Mouse (Mus musculus): Measurements from ENCODE around the gene Dusp27. TPM values are rescaled to one million over a fixed set of nuclear protein-coding genes. Genes with fewer than 3 reads are reported as not detected.
A peak's percentile ranks its signal among the peaks of the same experiment; 100 is the strongest.

Gene Dusp27
- 3.6 and 4.7 TPM in 2 replicates for polyA plus RNA-seq (2014; fragmentation: Nextera tagmentation; extraction: Ambion mirVana)

GRCm38 (mm10) chr1:166127719-166128118 lies at the start of gene Dusp27:
Gene Dusp27, minus strand, starts transcription at chr1:166127922.
- ATAC-seq (ENCODE audit: insufficient read depth, low FRiP score, low TSS enrichment): no peak
- peak within 1 kb of the TSS; percentile 14; the same call in 1 of the 2 replicates for H3K4me2 ChIP-seq (ENCODE audit: low read depth)
- no peaks in the 10 kb centered on the region for H3K27me3 ChIP-seq (ENCODE audit: control insufficient read depth, insufficient read depth, low read length)
- no peak within 1 kb of the TSS for H3K27ac ChIP-seq (ENCODE audit: low read depth, low read length)
- no peaks in the 10 kb centered on the region for H3K9me3 ChIP-seq (ENCODE audit: control insufficient read depth, low read length)
- WGBS: 57% methylated on average over 4 of the region's 4 CpGs
- H3K4me3 ChIP-seq (ENCODE audit: low read depth, low read length): no peak within 1 kb of the TSS
- peaks cover 12% of the 10 kb centered on the region for H3K4me1 ChIP-seq (ENCODE audit: control insufficient read depth, insufficient read depth, low read length)
- no peaks in the 10 kb centered on the region for H3K36me3 ChIP-seq (ENCODE audit: control insufficient read depth, insufficient read depth, low read length)
- no peak within 1 kb of the TSS for H3K9ac ChIP-seq (ENCODE audit: low read length)
- no peak for DNase-seq (ENCODE audit: low spot score)

GRCm38 (mm10) chr1:166173621-166174020 lies 45.9 kb upstream of the Dusp27 start:
- WGBS: 67% methylated on average over 9 of the region's 9 CpGs
- H3K4me3 ChIP-seq (ENCODE audit: low read depth, low read length): no peak overlapping the region
- H3K27ac ChIP-seq (ENCODE audit: low read depth, low read length): no peak overlapping the region
- ATAC-seq (ENCODE audit: insufficient read depth, low FRiP score, low TSS enrichment): no peak
- H3K36me3 ChIP-seq (ENCODE audit: control insufficient read depth, insufficient read depth, low read length): no peaks in the 10 kb centered on the region
- no peak overlapping the region for H3K4me2 ChIP-seq (ENCODE audit: low read depth)
- H3K9ac ChIP-seq (ENCODE audit: low read length): no peak overlapping the region
- H3K27me3 ChIP-seq (ENCODE audit: control insufficient read depth, insufficient read depth, low read length): no peaks in the 10 kb centered on the region
- H3K9me3 ChIP-seq (ENCODE audit: control insufficient read depth, low read length): no peaks in the 10 kb centered on the region
- DNase-seq (ENCODE audit: low spot score): no peak
- H3K4me1 ChIP-seq (ENCODE audit: control insufficient read depth, insufficient read depth, low read length): no peaks in the 10 kb centered on the region

DNA sequence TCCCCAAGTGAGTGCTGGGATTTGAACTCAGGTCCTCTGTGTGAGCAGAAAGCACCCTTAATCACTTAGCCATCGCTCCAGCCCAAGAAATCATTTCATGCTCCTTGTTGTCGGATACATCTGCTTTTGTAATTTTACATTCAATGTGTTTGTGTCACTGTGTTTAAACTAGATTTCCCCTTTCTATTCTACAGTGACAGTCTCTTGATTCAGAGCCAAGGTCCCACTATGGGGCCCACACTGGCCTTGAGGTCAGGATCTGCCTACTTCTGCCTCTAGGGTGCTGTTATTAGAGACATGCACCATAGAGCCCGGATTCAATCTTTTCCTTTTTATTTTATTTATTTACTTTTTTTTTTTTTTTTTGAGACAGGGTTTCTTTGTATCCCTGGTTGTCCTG lies 45.3 kb upstream of the Dusp27 start:
- 81% methylated on average over 3 of the region's 3 CpGs for WGBS
- Histone ChIP-seq H3K27me3 (ENCODE audit: control insufficient read depth, insufficient read depth, low read length) (no peaks in the 10 kb centered on the region), H3K36me3 (ENCODE audit: control insufficient read depth, insufficient read depth, low read length) (no peaks in the 10 kb centered on the region), H3K9ac (ENCODE audit: low read length) (no peak overlapping the region), H3K9me3 (ENCODE audit: control insufficient read depth, low read length) (no peaks in the 10 kb centered on the region), H3K27ac (ENCODE audit: low read depth, low read length) (no peak overlapping the region), H3K4me1 (ENCODE audit: control insufficient read depth, insufficient read depth, low read length) (no peaks in the 10 kb centered on the region), H3K4me2 (ENCODE audit: low read depth) (no peak overlapping the region), H3K4me3 (ENCODE audit: low read depth, low read length) (no peak overlapping the region)
- DNase-seq (ENCODE audit: low spot score) (no peak), ATAC-seq (ENCODE audit: insufficient read depth, low FRiP score, low TSS enrichment) (no peak)

GRCm38 (mm10) chr1:166170852-166171251 lies 43.1 kb upstream of the Dusp27 start:
- Histone ChIP-seq H3K4me2 (ENCODE audit: low read depth) (no peak overlapping the region), H3K4me3 (ENCODE audit: low read depth, low read length) (no peak overlapping the region), H3K9me3 (ENCODE audit: control insufficient read depth, low read length) (no peaks in the 10 kb centered on the region), H3K27ac (ENCODE audit: low read depth, low read length) (no peak overlapping the region), H3K4me1 (ENCODE audit: control insufficient read depth, insufficient read depth, low read length) (no peaks in the 10 kb centered on the region), H3K36me3 (ENCODE audit: control insufficient read depth, insufficient read depth, low read length) (no peaks in the 10 kb centered on the region), H3K9ac (ENCODE audit: low read length) (no peak overlapping the region), H3K27me3 (ENCODE audit: control insufficient read depth, insufficient read depth, low read length) (no peaks in the 10 kb centered on the region)
- no peak for ATAC-seq (ENCODE audit: insufficient read depth, low FRiP score, low TSS enrichment)
- DNase-seq (ENCODE audit: low spot score): no peak
- 91% methylated on average over 12 of the region's 12 CpGs for WGBS

DNA sequence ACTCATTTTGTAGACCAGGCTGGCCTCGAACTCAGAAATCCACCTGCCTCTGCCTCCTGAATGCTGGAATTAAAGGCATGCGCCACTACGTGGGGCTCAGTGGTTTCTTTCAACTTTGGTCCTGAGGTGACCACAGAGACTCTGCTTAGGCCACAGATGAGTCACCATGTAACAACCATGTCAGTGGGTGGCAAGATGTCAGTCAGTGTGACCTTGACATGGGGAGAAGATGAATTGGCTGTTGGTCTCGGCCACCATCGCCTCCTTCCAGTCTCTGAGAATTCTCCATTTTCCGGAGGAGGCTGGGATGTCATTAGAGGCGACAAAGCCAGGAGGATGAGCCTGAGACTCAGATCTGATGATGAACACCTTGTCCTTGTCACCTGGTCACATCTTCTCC lies 42.0 kb upstream of the Dusp27 start:
- no peaks in the 10 kb centered on the region for H3K27me3 ChIP-seq (ENCODE audit: control insufficient read depth, insufficient read depth, low read length)
- WGBS: 85% methylated on average over 7 of the region's 7 CpGs
- H3K36me3 ChIP-seq (ENCODE audit: control insufficient read depth, insufficient read depth, low read length): no peaks in the 10 kb centered on the region
- no peaks in the 10 kb centered on the region for H3K9me3 ChIP-seq (ENCODE audit: control insufficient read depth, low read length)
- H3K27ac ChIP-seq (ENCODE audit: low read depth, low read length): no peak overlapping the region
- no peaks in the 10 kb centered on the region for H3K4me1 ChIP-seq (ENCODE audit: control insufficient read depth, insufficient read depth, low read length)
- H3K4me2 ChIP-seq (ENCODE audit: low read depth): no peak overlapping the region
- DNase-seq (ENCODE audit: low spot score): no peak
- H3K4me3 ChIP-seq (ENCODE audit: low read depth, low read length): no peak overlapping the region
- H3K9ac ChIP-seq (ENCODE audit: low read length): no peak overlapping the region
- no peak for ATAC-seq (ENCODE audit: insufficient read depth, low FRiP score, low TSS enrichment)

- H3K4me3 ChIP-seq (ENCODE audit: low read depth, low read length): no peak overlapping the region
- no peak overlapping the region for H3K9ac ChIP-seq (ENCODE audit: low read length)
- no peaks in the 10 kb centered on the region for H3K27me3 ChIP-seq (ENCODE audit: control insufficient read depth, insufficient read depth, low read length)
- no peak overlapping the region for H3K4me2 ChIP-seq (ENCODE audit: low read depth)
- no peak overlapping the region for H3K27ac ChIP-seq (ENCODE audit: low read depth, low read length)
- H3K4me1 ChIP-seq (ENCODE audit: control insufficient read depth, insufficient read depth, low read length): no peaks in the 10 kb centered on the region
- no peaks in the 10 kb centered on the region for H3K9me3 ChIP-seq (ENCODE audit: control insufficient read depth, low read length)
- H3K36me3 ChIP-seq (ENCODE audit: control insufficient read depth, insufficient read depth, low read length): no peaks in the 10 kb centered on the region
- WGBS: 96% methylated on average over 7 of the region's 7 CpGs
- no peak for ATAC-seq (ENCODE audit: insufficient read depth, low FRiP score, low TSS enrichment)
- no peak for DNase-seq (ENCODE audit: low spot score)
Measured at GRCm38 (mm10) chr1:166168017-166168416, 40.3 kb upstream of the Dusp27 start.

DNA sequence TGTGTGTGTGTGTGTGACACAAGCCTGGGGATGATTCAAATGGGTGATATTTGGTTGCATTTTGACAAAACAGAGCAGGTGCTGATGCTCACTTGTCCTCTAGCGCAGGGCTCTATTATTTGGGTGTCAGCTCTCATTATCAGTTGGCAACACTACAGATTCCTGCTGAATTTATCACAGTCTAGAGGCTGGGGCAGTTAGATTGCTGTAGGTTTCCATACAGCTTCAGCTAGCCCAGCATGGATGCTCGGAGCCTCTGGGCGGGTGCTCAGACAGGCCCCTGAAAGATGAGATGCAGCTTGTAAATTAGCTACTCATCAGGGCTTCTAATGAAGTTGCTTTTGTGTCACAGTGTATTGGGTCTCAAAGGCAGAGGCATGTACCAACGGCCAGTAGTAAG lies 39.7 kb upstream of the Dusp27 start:
- DNase-seq (ENCODE audit: low spot score): no peak

DNA sequence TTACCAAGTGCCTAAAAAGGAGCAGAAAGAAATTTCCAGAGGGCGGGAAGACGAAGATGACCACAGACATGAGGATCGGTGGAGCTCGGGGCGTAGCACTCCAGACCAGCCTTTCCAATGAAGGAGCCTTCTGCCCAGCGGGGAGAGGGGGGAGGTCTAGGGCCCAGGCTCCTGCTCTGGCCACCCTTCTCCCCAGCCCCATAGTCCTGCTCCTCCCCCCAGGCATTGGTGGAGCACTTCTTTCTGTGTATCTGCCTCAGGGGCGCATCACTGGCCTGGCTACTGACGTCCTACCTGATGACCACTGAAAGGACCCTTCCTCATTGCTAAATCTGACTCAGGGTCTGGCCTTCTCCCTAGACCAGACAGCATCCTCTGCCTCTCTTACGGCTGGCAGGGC lies 37.4 kb upstream of the Dusp27 start:
- Histone ChIP-seq H3K9me3 (ENCODE audit: control insufficient read depth, low read length) (no peaks in the 10 kb centered on the region), H3K36me3 (ENCODE audit: control insufficient read depth, insufficient read depth, low read length) (no peaks in the 10 kb centered on the region), H3K4me1 (ENCODE audit: control insufficient read depth, insufficient read depth, low read length) (no peaks in the 10 kb centered on the region), H3K4me3 (ENCODE audit: low read depth, low read length) (no peak overlapping the region), H3K27me3 (ENCODE audit: control insufficient read depth, insufficient read depth, low read length) (no peaks in the 10 kb centered on the region; the same call in 1 of the 2 replicates), H3K4me2 (ENCODE audit: low read depth) (no peak overlapping the region), H3K9ac (ENCODE audit: low read length) (no peak overlapping the region), H3K27ac (ENCODE audit: low read depth, low read length) (no peak overlapping the region)
- WGBS: 90% methylated on average over 9 of the region's 9 CpGs
- DNase-seq (ENCODE audit: low spot score): no peak
- no peak for ATAC-seq (ENCODE audit: insufficient read depth, low FRiP score, low TSS enrichment)

More for the DNA sequence above, 39.7 kb upstream of the Dusp27 start:
- no peaks in the 10 kb centered on the region for H3K27me3 ChIP-seq (ENCODE audit: control insufficient read depth, insufficient read depth, low read length)
- no peaks in the 10 kb centered on the region for H3K36me3 ChIP-seq (ENCODE audit: control insufficient read depth, insufficient read depth, low read length)
- no peak overlapping the region for H3K4me3 ChIP-seq (ENCODE audit: low read depth, low read length)
- H3K4me2 ChIP-seq (ENCODE audit: low read depth): no peak overlapping the region
- ATAC-seq (ENCODE audit: insufficient read depth, low FRiP score, low TSS enrichment): no peak
- no peaks in the 10 kb centered on the region for H3K9me3 ChIP-seq (ENCODE audit: control insufficient read depth, low read length)
- 85% methylated on average over 4 of the region's 4 CpGs for WGBS
- no peak overlapping the region for H3K9ac ChIP-seq (ENCODE audit: low read length)
- no peak overlapping the region for H3K27ac ChIP-seq (ENCODE audit: low read depth, low read length)
- H3K4me1 ChIP-seq (ENCODE audit: control insufficient read depth, insufficient read depth, low read length): no peaks in the 10 kb centered on the region

DNA sequence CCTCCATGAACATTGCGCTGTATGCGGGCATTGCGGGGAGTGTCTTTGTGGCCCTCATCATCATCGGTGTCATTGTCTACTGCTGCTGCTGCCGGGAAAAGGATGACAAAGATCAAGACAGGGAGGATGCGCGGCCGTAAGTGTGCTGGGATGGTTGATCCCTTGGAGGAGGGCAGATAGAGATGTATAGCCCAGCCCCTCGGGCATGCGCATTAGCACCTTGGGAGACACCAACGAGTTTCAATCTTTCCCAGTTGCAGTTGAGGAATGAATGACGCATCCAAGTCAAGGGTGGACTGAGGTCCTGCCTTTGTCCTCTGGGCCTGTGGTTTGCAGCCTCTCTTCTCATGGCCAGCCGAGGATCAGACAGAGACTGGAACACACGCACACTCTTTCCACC lies 36.9 kb upstream of the Dusp27 start:
- WGBS: 94% methylated on average over 14 of the region's 14 CpGs
- no peak overlapping the region for H3K27ac ChIP-seq (ENCODE audit: low read depth, low read length)
- H3K4me3 ChIP-seq (ENCODE audit: low read depth, low read length): no peak overlapping the region
- no peaks in the 10 kb centered on the region for H3K4me1 ChIP-seq (ENCODE audit: control insufficient read depth, insufficient read depth, low read length)
- ATAC-seq (ENCODE audit: insufficient read depth, low FRiP score, low TSS enrichment): no peak
- no peak for DNase-seq (ENCODE audit: low spot score)
- H3K9me3 ChIP-seq (ENCODE audit: control insufficient read depth, low read length): no peaks in the 10 kb centered on the region
- no peak overlapping the region for H3K9ac ChIP-seq (ENCODE audit: low read length)
- no peaks in the 10 kb centered on the region for H3K36me3 ChIP-seq (ENCODE audit: control insufficient read depth, insufficient read depth, low read length)
- H3K27me3 ChIP-seq (ENCODE audit: control insufficient read depth, insufficient read depth, low read length): no peaks in the 10 kb centered on the region; the same call in 1 of the 2 replicates
- H3K4me2 ChIP-seq (ENCODE audit: low read depth): no peak overlapping the region
